Mouse (Mus musculus): ENCODE data around the gene Skint3. TPM values are rescaled to one million over a fixed set of nuclear protein-coding genes. Genes with fewer than 3 reads are reported as not detected.

Skint3 gene
- polyA plus RNA-seq (2014; fragmentation: Nextera tagmentation; extraction: Ambion mirVana) = not detected in 2 replicates

GRCm38 (mm10) chr4:112231945-112232344 is at the start of gene Skint3:
Skint3 (plus strand) TSS chr4:112232245.
- H3K27ac ChIP-seq (ENCODE audit: low read depth) = no peak within 1 kb of the TSS
- H3K4me3 ChIP-seq (ENCODE audit: low read depth, low read length) = no peak within 1 kb of the TSS
- 70% methylated on average over 1 of the region's 1 CpGs for WGBS
- DNase-seq (no peak), ATAC-seq (ENCODE audit: insufficient read depth) (no peak)
- H3K36me3 ChIP-seq (ENCODE audit: insufficient read depth) = no peaks in the 10 kb centered on the region
- H3K9ac ChIP-seq = no peak within 1 kb of the TSS
- no peaks in the 10 kb centered on the region for H3K9me3 ChIP-seq (ENCODE audit: low read depth, low read length)
- H3K4me1 ChIP-seq (ENCODE audit: insufficient read depth) = no peaks in the 10 kb centered on the region
- H3K27me3 ChIP-seq (ENCODE audit: insufficient read depth, low read length) = no peaks in the 10 kb centered on the region
- no peak for TF ChIP-seq CTCF (IDR thresholded peaks at IDR 0.05; ENCODE audit: low read depth)
- no peak within 1 kb of the TSS for H3K4me2 ChIP-seq

- ATAC-seq (ENCODE audit: insufficient read depth) (no peak), DNase-seq (no peak)
- H3K4me3 ChIP-seq (ENCODE audit: low read depth, low read length) = no peak overlapping the region
- no peaks in the 10 kb centered on the region for H3K9me3 ChIP-seq (ENCODE audit: low read depth, low read length)
- no peak overlapping the region for H3K27ac ChIP-seq (ENCODE audit: low read depth)
- WGBS = 35% methylated on average over 1 of the region's 1 CpGs
- H3K4me2 ChIP-seq = no peak overlapping the region
- no peak overlapping the region for H3K9ac ChIP-seq
- TF ChIP-seq CTCF (IDR thresholded peaks at IDR 0.05; ENCODE audit: low read depth) = no peak
- H3K4me1 ChIP-seq (ENCODE audit: insufficient read depth) = no peaks in the 10 kb centered on the region
- H3K27me3 ChIP-seq (ENCODE audit: insufficient read depth, low read length) = no peaks in the 10 kb centered on the region
- no peaks in the 10 kb centered on the region for H3K36me3 ChIP-seq (ENCODE audit: insufficient read depth)
Observed at GRCm38 (mm10) chr4:112243416-112243815, 11.4 kb downstream of the Skint3 start.

- Histone ChIP-seq H3K4me2 (no peak overlapping the region), H3K9ac (no peak overlapping the region), H3K36me3 (ENCODE audit: insufficient read depth) (no peaks in the 10 kb centered on the region), H3K27ac (ENCODE audit: low read depth) (no peak overlapping the region), H3K4me1 (ENCODE audit: insufficient read depth) (no peaks in the 10 kb centered on the region), H3K27me3 (ENCODE audit: insufficient read depth, low read length) (no peaks in the 10 kb centered on the region), H3K9me3 (ENCODE audit: low read depth, low read length) (peaks cover 1% of the 10 kb centered on the region; the same call in 1 of the 2 replicates), H3K4me3 (ENCODE audit: low read depth, low read length) (no peak overlapping the region)
- no peak for TF ChIP-seq CTCF (IDR thresholded peaks at IDR 0.05; ENCODE audit: low read depth)
- DNase-seq (no peak), ATAC-seq (ENCODE audit: insufficient read depth) (no peak)
- 89% methylated on average over 3 of the region's 3 CpGs for WGBS
Observed at GRCm38 (mm10) chr4:112243951-112244350, 11.9 kb downstream of the Skint3 start.

GRCm38 (mm10) chr4:112256022-112256421 is 24.0 kb downstream of the Skint3 start:
- no peak for DNase-seq
- Histone ChIP-seq H3K9me3 (ENCODE audit: low read depth, low read length) (no peaks in the 10 kb centered on the region), H3K4me2 (no peak overlapping the region), H3K4me1 (ENCODE audit: insufficient read depth) (no peaks in the 10 kb centered on the region), H3K36me3 (ENCODE audit: insufficient read depth) (no peaks in the 10 kb centered on the region), H3K4me3 (ENCODE audit: low read depth, low read length) (no peak overlapping the region), H3K27me3 (ENCODE audit: insufficient read depth, low read length) (no peaks in the 10 kb centered on the region), H3K9ac (no peak overlapping the region), H3K27ac (ENCODE audit: low read depth) (no peak overlapping the region)
- WGBS = 65% methylated on average over 5 of the region's 5 CpGs
- ATAC-seq (ENCODE audit: insufficient read depth) = no peak
- TF ChIP-seq CTCF (IDR thresholded peaks at IDR 0.05; ENCODE audit: low read depth) = no peak

- no peak for ATAC-seq (ENCODE audit: insufficient read depth)
Observed at GRCm38 (mm10) chr4:112287178-112287974, 55.3 kb downstream of the Skint3 start.

GRCm38 (mm10) chr4:112288396-112288795 is 56.4 kb downstream of the Skint3 start:
- WGBS = 80% methylated on average over 4 of the region's 4 CpGs
- H3K4me1 ChIP-seq (ENCODE audit: insufficient read depth) = no peaks in the 10 kb centered on the region
- ATAC-seq (ENCODE audit: insufficient read depth) (no peak), DNase-seq (no peak)
- no peak overlapping the region for H3K9ac ChIP-seq
- no peaks in the 10 kb centered on the region for H3K27me3 ChIP-seq (ENCODE audit: insufficient read depth, low read length)
- H3K4me2 ChIP-seq = no peak overlapping the region
- no peak overlapping the region for H3K4me3 ChIP-seq (ENCODE audit: low read depth, low read length)
- peaks cover 3% of the 10 kb centered on the region; the same call in 1 of the 2 replicates for H3K9me3 ChIP-seq (ENCODE audit: low read depth, low read length)
- no peak for TF ChIP-seq CTCF (IDR thresholded peaks at IDR 0.05; ENCODE audit: low read depth)
- H3K36me3 ChIP-seq (ENCODE audit: insufficient read depth) = no peaks in the 10 kb centered on the region
- no peak overlapping the region for H3K27ac ChIP-seq (ENCODE audit: low read depth)

More at GRCm38 (mm10) chr4:112287178-112287974, 55.3 kb downstream of the Skint3 start:
- H3K4me1 ChIP-seq (ENCODE audit: insufficient read depth) = no peaks in the 10 kb centered on the region
- no peaks in the 10 kb centered on the region for H3K27me3 ChIP-seq (ENCODE audit: insufficient read depth, low read length)
- no peak overlapping the region for H3K27ac ChIP-seq (ENCODE audit: low read depth)
- no peak for TF ChIP-seq CTCF (IDR thresholded peaks at IDR 0.05; ENCODE audit: low read depth)
- no peak overlapping the region for H3K4me3 ChIP-seq (ENCODE audit: low read depth, low read length)
- DNase-seq = no peak
- no peak overlapping the region for H3K4me2 ChIP-seq
- peaks cover 3% of the 10 kb centered on the region; the same call in 1 of the 2 replicates for H3K9me3 ChIP-seq (ENCODE audit: low read depth, low read length)
- no peak overlapping the region for H3K9ac ChIP-seq
- H3K36me3 ChIP-seq (ENCODE audit: insufficient read depth) = no peaks in the 10 kb centered on the region
- 76% methylated on average over 12 of the region's 12 CpGs for WGBS

- no peaks in the 10 kb centered on the region for H3K9me3 ChIP-seq (ENCODE audit: low read depth, low read length)
- DNase-seq (no peak), ATAC-seq (ENCODE audit: insufficient read depth) (no peak)
- H3K27ac ChIP-seq (ENCODE audit: low read depth) = no peak overlapping the region
- TF ChIP-seq CTCF (IDR thresholded peaks at IDR 0.05; ENCODE audit: low read depth) = no peak
- no peak overlapping the region for H3K4me2 ChIP-seq
- no peaks in the 10 kb centered on the region for H3K4me1 ChIP-seq (ENCODE audit: insufficient read depth)
- 29% methylated on average over 1 of the region's 1 CpGs for WGBS
- H3K27me3 ChIP-seq (ENCODE audit: insufficient read depth, low read length) = no peaks in the 10 kb centered on the region
- H3K4me3 ChIP-seq (ENCODE audit: low read depth, low read length) = no peak overlapping the region
- no peaks in the 10 kb centered on the region for H3K36me3 ChIP-seq (ENCODE audit: insufficient read depth)
- H3K9ac ChIP-seq = no peak overlapping the region
Observed at GRCm38 (mm10) chr4:112302305-112302704, 70.3 kb downstream of the Skint3 start.
